Mouse (Mus musculus): ENCODE results near the gene Cyp2w1. TPM values are rescaled to one million over a fixed set of nuclear protein-coding genes. Genes with fewer than 3 reads are reported as not detected.

Cyp2w1 gene
- total and polyA plus RNA-seq, 3 experiments = not detected

GRCm38 (mm10) chr5:139364911-139365571 is 12.6 kb downstream of the Cyp2w1 start:
- no peak overlapping the region for H3K27ac ChIP-seq (ENCODE audit: control insufficient read depth, low read depth, low read length)
- no peak overlapping the region for H3K9ac ChIP-seq (ENCODE audit: control insufficient read depth, low read depth, low read length, poor library complexity, severe bottlenecking)
- TF ChIP-seq MYB (IDR thresholded peaks at IDR 0.05; ENCODE audit: low read depth, low read length) (no peak), ELF1 (IDR thresholded peaks at IDR 0.05; ENCODE audit: low read depth, low read length) (no peak), EP300 (IDR thresholded peaks at IDR 0.05; ENCODE audit: low read depth in 1 of 2, low read length in 2 of 2) (no peak), ZMIZ1 (IDR thresholded peaks at IDR 0.05; ENCODE audit: low read depth, low read length) (no peak), POLR2AphosphoS5 (IDR thresholded peaks at IDR 0.05; ENCODE audit: borderline replicate concordance, low read depth, low read length) (no peak), ZKSCAN1 (IDR thresholded peaks at IDR 0.05; ENCODE audit: low read depth, low read length) (no peak), MAZ (IDR thresholded peaks at IDR 0.05; ENCODE audit: low read depth, low read length) (no peak), RCOR1 (IDR thresholded peaks at IDR 0.05; ENCODE audit: low read depth, low read length) (no peak), GATA1 (IDR thresholded peaks at IDR 0.05; ENCODE audit: low read depth, low read length) (no peak), MAFK (IDR thresholded peaks at IDR 0.05; ENCODE audit: borderline replicate concordance, low read depth, low read length) (no peak), TBP (IDR thresholded peaks at IDR 0.05; ENCODE audit: low read depth, low read length) (no peak)
- H3K9me3 ChIP-seq (replicated peaks; ENCODE audit: insufficient read depth, low read length) = no peaks in the 10 kb centered on the region
- DNase-seq (ENCODE audit: low read depth, low spot score) = no peak
- no peaks in the 10 kb centered on the region; a peak in 1 of 4 replicates for H3K36me3 ChIP-seq (ENCODE audit: control insufficient read depth in 1 of 2, insufficient read depth in 2 of 2, low read length in 2 of 2)
- no peaks in the 10 kb centered on the region for H3K79me2 ChIP-seq (ENCODE audit: control insufficient read depth, insufficient read depth, low read length, poor library complexity)
- no peak overlapping the region for H3K4me3 ChIP-seq (ENCODE audit: control insufficient read depth in 1 of 2, insufficient read depth in 1 of 2, low read depth in 2 of 2, low read length in 2 of 2)
- no peaks in the 10 kb centered on the region for H3K27me3 ChIP-seq (ENCODE audit: control insufficient read depth in 1 of 2, insufficient read depth in 2 of 2, low read length in 2 of 2)
- no peaks in the 10 kb centered on the region for H3K4me1 ChIP-seq (ENCODE audit: control insufficient read depth in 1 of 2, insufficient read depth in 2 of 2, low read length in 2 of 2)

GRCm38 (mm10) chr5:139365827-139366226 is 13.4 kb downstream of the Cyp2w1 start:
- no peak overlapping the region for H3K27ac ChIP-seq (ENCODE audit: control insufficient read depth, low read depth, low read length)
- no peaks in the 10 kb centered on the region for H3K9me3 ChIP-seq (replicated peaks; ENCODE audit: insufficient read depth, low read length)
- H3K36me3 ChIP-seq (ENCODE audit: control insufficient read depth in 1 of 2, insufficient read depth in 2 of 2, low read length in 2 of 2) = no peaks in the 10 kb centered on the region; a peak in 1 of 4 replicates
- H3K79me2 ChIP-seq (ENCODE audit: control insufficient read depth, insufficient read depth, low read length, poor library complexity) = no peaks in the 10 kb centered on the region
- no peaks in the 10 kb centered on the region for H3K4me1 ChIP-seq (ENCODE audit: control insufficient read depth in 1 of 2, insufficient read depth in 2 of 2, low read length in 2 of 2)
- peak; percentile 36 for DNase-seq (ENCODE audit: low read depth, low spot score)
- H3K27me3 ChIP-seq (ENCODE audit: control insufficient read depth in 1 of 2, insufficient read depth in 2 of 2, low read length in 2 of 2) = no peaks in the 10 kb centered on the region
- H3K4me3 ChIP-seq (ENCODE audit: control insufficient read depth in 1 of 2, insufficient read depth in 1 of 2, low read depth in 2 of 2, low read length in 2 of 2) = no peak overlapping the region
- no peak overlapping the region for H3K9ac ChIP-seq (ENCODE audit: control insufficient read depth, low read depth, low read length, poor library complexity, severe bottlenecking)
- TF ChIP-seq TAL1 (IDR thresholded peaks at IDR 0.05; ENCODE audit: low read length) = no peak
- TF ChIP-seq MYC (IDR thresholded peaks at IDR 0.05; ENCODE audit: low read depth, low read length) = peak; percentile 46; the same call in 1 of the 2 replicates
- TF ChIP-seq RAD21 (IDR thresholded peaks at IDR 0.05; ENCODE audit: low read depth, low read length) = no peak
- 0 out of 2 replicates have a peak, but pooled peaks have one; percentile 20 for TF ChIP-seq MAZ (IDR thresholded peaks at IDR 0.05; ENCODE audit: low read depth, low read length)
- no peak for TF ChIP-seq UBTF (IDR thresholded peaks at IDR 0.05; ENCODE audit: borderline replicate concordance, insufficient read depth, low read depth, low read length)

All from MEL (cell line).